Mouse (Mus musculus): Measurements from ENCODE around the gene Agbl5. TPM values are rescaled to one million over a fixed set of nuclear protein-coding genes. Genes with fewer than 3 reads are reported as not detected.

The Agbl5 gene
- total RNA-seq, 4 experiments from 2014 or later = 2.7 to 5.6 (median 3.2) TPM

GRCm38 (mm10) chr5:30919831-30920614, 31.5 kb downstream of the Agbl5 start:
- no peak for DNase-seq (ENCODE audit: low spot score in 2 of 2)

GRCm38 (mm10) chr5:30920621-30921020, 32.1 kb downstream of the Agbl5 start:
- no peak for DNase-seq (ENCODE audit: low spot score in 2 of 2)

- peak; percentile 89 for DNase-seq (ENCODE audit: low spot score in 2 of 2)
Observed at GRCm38 (mm10) chr5:30921256-30922033, 33.0 kb downstream of the Agbl5 start, which contains the start of gene Khk. Gene Khk, plus strand, starts transcription at chr5:30921431.

GRCm38 (mm10) chr5:30922581-30923041, 34.1 kb downstream of the Agbl5 start:
- no peak for DNase-seq (ENCODE audit: low spot score in 2 of 2)

- DNase-seq (ENCODE audit: low spot score in 2 of 2) = no peak
Observed at GRCm38 (mm10) chr5:30923119-30923518, 34.6 kb downstream of the Agbl5 start.

- no peak for DNase-seq (ENCODE audit: low spot score in 2 of 2)
Observed at GRCm38 (mm10) chr5:30924614-30925013, 36.1 kb downstream of the Agbl5 start.

GRCm38 (mm10) chr5:30925217-30925616, 36.7 kb downstream of the Agbl5 start:
- no peak for DNase-seq (ENCODE audit: low spot score in 2 of 2)

GRCm38 (mm10) chr5:30926073-30926472, 37.6 kb downstream of the Agbl5 start:
- DNase-seq (ENCODE audit: low spot score in 2 of 2) = no peak

GRCm38 (mm10) chr5:30927945-30928529, 39.5 kb downstream of the Agbl5 start:
- no peak for DNase-seq (ENCODE audit: low spot score in 2 of 2)

GRCm38 (mm10) chr5:30930121-30930520, 41.6 kb downstream of the Agbl5 start:
- peak; percentile 71 to 73 for DNase-seq (ENCODE audit: low spot score in 2 of 2)

- DNase-seq (ENCODE audit: low spot score in 2 of 2) = no peak
Observed at GRCm38 (mm10) chr5:30930846-30931245, 42.4 kb downstream of the Agbl5 start.

GRCm38 (mm10) chr5:30931378-30931777, 42.9 kb downstream of the Agbl5 start:
- no peak for DNase-seq (ENCODE audit: low spot score in 2 of 2)

GRCm38 (mm10) chr5:30933705-30934104, 45.2 kb downstream of the Agbl5 start:
- DNase-seq (ENCODE audit: low spot score in 2 of 2) = no peak

GRCm38 (mm10) chr5:30934725-30935461, 46.4 kb downstream of the Agbl5 start:
- no peak for DNase-seq (ENCODE audit: low spot score in 2 of 2)

GRCm38 (mm10) chr5:30943004-30943403, 54.5 kb downstream of the Agbl5 start:
- DNase-seq (ENCODE audit: low spot score in 2 of 2) = no peak

GRCm38 (mm10) chr5:30944344-30944743, 55.9 kb downstream of the Agbl5 start:
- DNase-seq (ENCODE audit: low spot score in 2 of 2) = no peak

GRCm38 (mm10) chr5:30944956-30945781, 56.7 kb downstream of the Agbl5 start, which contains the start of gene Cgref1:
Gene Cgref1, minus strand, starts transcription at chr5:30945591.
- peak in 1 of 2 experiments; percentile 43 for DNase-seq (ENCODE audit: low spot score in 2 of 2)

GRCm38 (mm10) chr5:30948620-30949019, 60.1 kb downstream of the Agbl5 start:
- DNase-seq (ENCODE audit: low spot score in 2 of 2) = no peak

GRCm38 (mm10) chr5:30949654-30950326, 61.3 kb downstream of the Agbl5 start:
- peak; percentile 81 to 86 for DNase-seq (ENCODE audit: low spot score in 2 of 2)

- DNase-seq (ENCODE audit: low spot score in 2 of 2) = no peak
Observed at GRCm38 (mm10) chr5:30950451-30950850, 62.0 kb downstream of the Agbl5 start.

All from gastrocnemius, adult 8-10 months (tissue).